Mouse (Mus musculus): ENCODE results near the gene Cd82. TPM values are rescaled to one million over a fixed set of nuclear protein-coding genes. Genes with fewer than 3 reads are reported as not detected.

Cd82 gene
- total and polyA plus RNA-seq, 3 experiments, result 177 to 294 (median 215) TPM

DNA sequence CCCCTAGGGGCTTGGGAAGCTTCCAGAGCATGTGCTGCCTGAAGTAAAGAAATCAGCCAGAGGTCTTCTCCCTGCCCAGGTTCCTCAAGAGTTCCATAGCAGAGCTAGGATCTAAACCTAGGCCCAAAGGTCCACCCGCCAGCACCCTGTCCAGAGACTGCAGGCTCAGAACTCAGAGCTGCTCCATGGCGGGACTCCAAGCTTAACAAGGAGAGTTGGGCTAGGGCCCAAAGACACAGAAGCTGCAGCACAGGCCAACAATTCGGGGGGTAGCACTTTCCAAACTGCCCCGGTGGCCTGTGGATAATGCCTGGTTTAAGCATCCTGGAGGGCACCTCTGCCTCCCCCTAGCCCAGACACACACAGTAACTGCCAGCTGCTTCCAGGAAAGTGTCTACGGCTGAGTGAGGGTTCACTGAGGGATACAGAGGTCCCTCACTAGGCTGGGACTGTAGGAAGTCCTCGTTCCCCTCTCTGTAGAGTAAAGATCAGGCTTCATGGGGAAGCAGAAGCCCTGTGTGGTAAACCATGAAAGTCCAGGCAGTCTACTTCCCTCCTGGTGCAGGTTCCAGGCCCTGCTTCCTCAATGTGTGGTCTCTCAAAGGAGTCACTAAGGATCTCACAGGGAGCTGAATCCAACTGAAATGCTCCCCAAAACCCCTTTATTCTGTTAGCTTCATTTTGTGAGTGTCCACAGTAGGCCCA lies 5.4 kb downstream of the Cd82 start:
- in situ Hi-C loops (cut with MboI; ENCODE audit: low pct_ligation_motif_present, low pct_unique_long_range_greater_than_20kb, low sequenced_read_pairs), result loop anchor here (5.0 kb wide), 1 partner anchor 35 kb away; no protein-coding TSS in a partner anchor
- no peak overlapping the region for H3K4me3 ChIP-seq (replicated peaks in 1 of 3; ENCODE audit: low read depth in 2 of 3, low read length in 2 of 3, poor library complexity in 1 of 3)
- H3K4me2 ChIP-seq (ENCODE audit: insufficient read depth, low read depth, poor library complexity, severe bottlenecking), result peak overlapping the region; percentile 86; the same call in 1 of the 2 replicates
- no peak overlapping the region for H3K9ac ChIP-seq (ENCODE audit: insufficient read depth, low read depth)
- TF ChIP-seq UBTF (IDR thresholded peaks at IDR 0.05; ENCODE audit: low read depth, low read length) (no peak), USF1 (IDR thresholded peaks at IDR 0.05; ENCODE audit: low read depth, low read length) (no peak), SIN3A (IDR thresholded peaks at IDR 0.05; ENCODE audit: low read length) (no peak), CHD2 (IDR thresholded peaks at IDR 0.05; ENCODE audit: low read length) (no peak), CTCF (conservative IDR thresholded peaks at IDR 0.05 in 1 of 2, IDR thresholded peaks at IDR 0.05 in 1 of 2; ENCODE audit: low read depth in 2 of 2, low read length in 2 of 2) (no peak), NELFE (IDR thresholded peaks at IDR 0.05; ENCODE audit: low read depth, low read length) (no peak), MAZ (IDR thresholded peaks at IDR 0.05; ENCODE audit: low read depth, low read length) (no peak), MAX (IDR thresholded peaks at IDR 0.05; ENCODE audit: low read length) (no peak), SMC3 (IDR thresholded peaks at IDR 0.05; ENCODE audit: low read depth, low read length) (no peak), CHD1 (IDR thresholded peaks at IDR 0.05; ENCODE audit: low read depth, low read length) (no peak), HCFC1 (IDR thresholded peaks at IDR 0.05; ENCODE audit: low read depth, low read length) (no peak), GABPA (IDR thresholded peaks at IDR 0.05; ENCODE audit: insufficient replicate concordance, low read depth, low read length) (no peak), TBP (conservative IDR thresholded peaks at IDR 0.05; ENCODE audit: low read depth, low read length) (no peak)
- H3K27ac ChIP-seq (ENCODE audit: insufficient read depth, low read depth), result no peak overlapping the region; the same call in 1 of the 2 replicates
- peaks cover 34 to 62% of the 10 kb centered on the region in 2 experiments for H3K36me3 ChIP-seq (replicated peaks in 1 of 2; ENCODE audit: control insufficient read depth in 1 of 2, insufficient read depth in 1 of 2, low read length in 1 of 2)
- H3K4me1 ChIP-seq (ENCODE audit: control insufficient read depth in 1 of 2, insufficient read depth in 2 of 2), result peaks cover 37 to 79% of the 10 kb centered on the region in 2 experiments
- H3K79me2 ChIP-seq (replicated peaks; ENCODE audit: control insufficient read depth, extremely low read depth, insufficient read depth, poor library complexity, severe bottlenecking), result peaks cover 81% of the 10 kb centered on the region
- no peaks in the 10 kb centered on the region for H3K9me3 ChIP-seq (replicated peaks; ENCODE audit: low read length)
- no peak for DNase-seq (ENCODE audit: extremely low read depth)
- no peaks in the 10 kb centered on the region for H3K27me3 ChIP-seq (replicated peaks)
- dilution Hi-C loops (cut with MboI; ENCODE audit: extremely low pct_ligation_motif_present, extremely low pct_unique_long_range_greater_than_20kb, low sequenced_read_pairs), result no loop called here

DNA sequence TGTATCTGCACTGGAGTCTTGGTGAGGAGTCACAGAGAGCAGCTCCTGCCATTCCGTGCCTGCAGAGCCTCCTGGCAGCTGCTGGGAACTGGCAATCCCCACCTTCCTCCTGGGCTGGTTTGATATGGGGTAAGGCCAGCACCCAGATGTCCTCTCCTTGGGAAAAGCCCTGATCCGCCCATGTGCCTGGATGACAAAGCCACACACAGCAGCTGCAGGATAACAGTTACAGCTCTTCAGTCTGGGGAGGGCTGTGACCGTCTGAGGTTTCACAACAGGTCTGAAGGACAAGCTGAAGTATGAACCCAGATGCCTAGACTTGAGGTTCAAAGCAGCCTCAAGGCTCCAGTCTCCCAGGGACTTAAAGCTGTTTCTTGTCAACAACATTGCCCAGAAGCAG lies 6.8 kb downstream of the Cd82 start:
- TF ChIP-seq KAT2A (IDR thresholded peaks at IDR 0.05; ENCODE audit: insufficient replicate concordance, low read length), result no peak
- TF ChIP-seq MEF2A (IDR thresholded peaks at IDR 0.05; ENCODE audit: borderline replicate concordance, low read depth, low read length), result no peak
- no peak for TF ChIP-seq NRF1 (IDR thresholded peaks at IDR 0.05; ENCODE audit: low read depth, low read length)
- no peaks in the 10 kb centered on the region for H3K27me3 ChIP-seq (replicated peaks)
- H3K4me2 ChIP-seq (ENCODE audit: insufficient read depth, low read depth, poor library complexity, severe bottlenecking), result no peak overlapping the region
- DNase-seq (ENCODE audit: extremely low read depth), result no peak
- H3K4me3 ChIP-seq (replicated peaks in 1 of 3; ENCODE audit: low read depth in 2 of 3, low read length in 2 of 3, poor library complexity in 1 of 3), result no peak overlapping the region
- H3K79me2 ChIP-seq (replicated peaks; ENCODE audit: control insufficient read depth, extremely low read depth, insufficient read depth, poor library complexity, severe bottlenecking), result peaks cover 89% of the 10 kb centered on the region
- no peaks in the 10 kb centered on the region for H3K9me3 ChIP-seq (replicated peaks; ENCODE audit: low read length)
- no peak overlapping the region for H3K9ac ChIP-seq (ENCODE audit: insufficient read depth, low read depth)
- H3K27ac ChIP-seq (ENCODE audit: insufficient read depth, low read depth), result no peak overlapping the region
- peaks cover 37 to 92% of the 10 kb centered on the region in 2 experiments for H3K4me1 ChIP-seq (ENCODE audit: control insufficient read depth in 1 of 2, insufficient read depth in 2 of 2)
- H3K36me3 ChIP-seq (replicated peaks in 1 of 2; ENCODE audit: control insufficient read depth in 1 of 2, insufficient read depth in 1 of 2, low read length in 1 of 2), result peaks cover 44 to 76% of the 10 kb centered on the region in 2 experiments
- in situ Hi-C loops (cut with MboI; ENCODE audit: low pct_ligation_motif_present, low pct_unique_long_range_greater_than_20kb, low sequenced_read_pairs), result loop anchor here (5.0 kb wide), 1 partner anchor 34 kb away; no protein-coding TSS in a partner anchor
- dilution Hi-C loops (cut with MboI; ENCODE audit: extremely low pct_ligation_motif_present, extremely low pct_unique_long_range_greater_than_20kb, low sequenced_read_pairs), result no loop called here
